Mouse (Mus musculus) stomach, embryonic 16.5 days (tissue): ENCODE data around the gene Rnase13. TPM values are rescaled to one million over a fixed set of nuclear protein-coding genes. Genes with fewer than 3 reads are reported as not detected.

Experiments used
- polyA plus RNA-seq: library from polyadenylated mRNA; unstranded; fragments of >200 nt; fragmentation: Nextera tagmentation; extraction: Ambion mirVana; gene quantifications from 2 replicates; pipeline ENCODE4 v1.2.1, GENCODE M21; 2015

The Rnase13 gene
- polyA plus RNA-seq, 1 experiment from 2014 or later, result not detected

Other genes starting within 250 kb of the Rnase13 start
- not detected in 2 replicates for gene Gm17079, start 227.3 kb downstream of the Rnase13 start, polyA plus RNA-seq
- not detected in 2 replicates for gene Gm5800, start 205.6 kb downstream of the Rnase13 start, polyA plus RNA-seq
- 0.66 TPM in 1 of 2 replicates, not detected in the other for gene Ang4, start 149.2 kb downstream of the Rnase13 start, polyA plus RNA-seq
- not detected in 2 replicates for gene AY358078, start 122.7 kb downstream of the Rnase13 start, polyA plus RNA-seq
- 0.19 and 0.79 TPM in 2 replicates for gene Ear6, start 69.1 kb downstream of the Rnase13 start, polyA plus RNA-seq
- 49.7 and 57.7 TPM in 2 replicates for gene Mettl17, start 37.9 kb downstream of the Rnase13 start, polyA plus RNA-seq
- gene Slc39a2, start 29.9 kb downstream of the Rnase13 start, polyA plus RNA-seq, result 0.89 and 0.98 TPM in 2 replicates
- 125 and 143 TPM in 2 replicates for gene Ndrg2, start 8.6 kb downstream of the Rnase13 start, polyA plus RNA-seq
- not detected in 2 replicates for gene Tppp2, start 4.3 kb downstream of the Rnase13 start, polyA plus RNA-seq
- 81.9 and 92.6 TPM in 2 replicates for gene Arhgef40, start 61.9 kb upstream of the Rnase13 start, polyA plus RNA-seq
- gene Tmem253, start 92.9 kb upstream of the Rnase13 start, polyA plus RNA-seq, result 8.0 and 12.8 TPM in 2 replicates
- 23.1 and 24.4 TPM in 2 replicates for gene Zfp219, start 98.0 kb upstream of the Rnase13 start, polyA plus RNA-seq
- not detected in 2 replicates for gene Olfr221, start 119.7 kb upstream of the Rnase13 start, polyA plus RNA-seq
- gene Hnrnpc, start 181.3 kb upstream of the Rnase13 start, polyA plus RNA-seq, result 504 and 528 TPM in 2 replicates
- gene Rpgrip1, start 187.9 kb upstream of the Rnase13 start, polyA plus RNA-seq, result 50.0 and 51.5 TPM in 2 replicates